Mouse (Mus musculus): ENCODE data around the gene Cables2. TPM values are rescaled to one million over a fixed set of nuclear protein-coding genes. Genes with fewer than 3 reads are reported as not detected.

The Cables2 gene
- polyA plus RNA-seq, 1 experiment = 1.2 TPM

GRCm38 (mm10) chr2:180225044-180225761 lies 48.1 kb downstream of the Cables2 start:
- no peak for TF ChIP-seq TAL1 (IDR thresholded peaks at IDR 0.05; ENCODE audit: low read length)
- TF ChIP-seq GATA1 (IDR thresholded peaks at IDR 0.05; ENCODE audit: low read length) = no peak
- Histone ChIP-seq H3K27me3 (ENCODE audit: control insufficient read depth) (peaks cover 64% of the 10 kb centered on the region), H3K36me3 (ENCODE audit: control insufficient read depth) (no peaks in the 10 kb centered on the region), H3K4me3 (replicated peaks) (peak overlapping the region; percentile 52), H3K9me3 (ENCODE audit: control insufficient read depth, low read length) (no peaks in the 10 kb centered on the region; the same call in 1 of the 2 replicates), H3K4me1 (ENCODE audit: control insufficient read depth) (peaks cover 20% of the 10 kb centered on the region)

- Histone ChIP-seq H3K4me3 (replicated peaks) (no peak overlapping the region), H3K27me3 (ENCODE audit: control insufficient read depth) (peaks cover 64% of the 10 kb centered on the region), H3K36me3 (ENCODE audit: control insufficient read depth) (no peaks in the 10 kb centered on the region), H3K9me3 (ENCODE audit: control insufficient read depth, low read length) (no peaks in the 10 kb centered on the region; the same call in 1 of the 2 replicates), H3K4me1 (ENCODE audit: control insufficient read depth) (peaks cover 20% of the 10 kb centered on the region)
- TF ChIP-seq GATA1 (IDR thresholded peaks at IDR 0.05; ENCODE audit: low read length) (no peak), TAL1 (IDR thresholded peaks at IDR 0.05; ENCODE audit: low read length) (no peak)
Measured at GRCm38 (mm10) chr2:180224647-180225043, 48.7 kb downstream of the Cables2 start.

GRCm38 (mm10) chr2:180222250-180222649 lies 51.0 kb downstream of the Cables2 start:
- H3K4me1 ChIP-seq (ENCODE audit: control insufficient read depth) = peaks cover 9% of the 10 kb centered on the region
- no peak overlapping the region for H3K4me3 ChIP-seq (replicated peaks)
- H3K9me3 ChIP-seq (ENCODE audit: control insufficient read depth, low read length) = no peaks in the 10 kb centered on the region; the same call in 1 of the 2 replicates
- no peak for TF ChIP-seq GATA1 (IDR thresholded peaks at IDR 0.05; ENCODE audit: low read length)
- TF ChIP-seq TAL1 (IDR thresholded peaks at IDR 0.05; ENCODE audit: low read length) = no peak
- H3K36me3 ChIP-seq (ENCODE audit: control insufficient read depth) = no peaks in the 10 kb centered on the region
- peaks cover 50% of the 10 kb centered on the region for H3K27me3 ChIP-seq (ENCODE audit: control insufficient read depth)

- H3K36me3 ChIP-seq (ENCODE audit: control insufficient read depth) = no peaks in the 10 kb centered on the region
- H3K9me3 ChIP-seq (ENCODE audit: control insufficient read depth, low read length) = no peaks in the 10 kb centered on the region; the same call in 1 of the 2 replicates
- H3K27me3 ChIP-seq (ENCODE audit: control insufficient read depth) = peaks cover 38% of the 10 kb centered on the region
- H3K4me1 ChIP-seq (ENCODE audit: control insufficient read depth) = peaks cover 9% of the 10 kb centered on the region
- H3K4me3 ChIP-seq (replicated peaks) = no peak overlapping the region
- TF ChIP-seq GATA1 (IDR thresholded peaks at IDR 0.05; ENCODE audit: low read length) (no peak), TAL1 (IDR thresholded peaks at IDR 0.05; ENCODE audit: low read length) (no peak)
Measured at GRCm38 (mm10) chr2:180221051-180221450, 52.2 kb downstream of the Cables2 start.

- no peaks in the 10 kb centered on the region for H3K9me3 ChIP-seq (ENCODE audit: control insufficient read depth, low read length)
- no peaks in the 10 kb centered on the region for H3K36me3 ChIP-seq (ENCODE audit: control insufficient read depth)
- TF ChIP-seq GATA1 (IDR thresholded peaks at IDR 0.05; ENCODE audit: low read length) (no peak), TAL1 (IDR thresholded peaks at IDR 0.05; ENCODE audit: low read length) (no peak)
- peaks cover under 1% of the 10 kb centered on the region for H3K4me1 ChIP-seq (ENCODE audit: control insufficient read depth)
- peaks cover 29% of the 10 kb centered on the region for H3K27me3 ChIP-seq (ENCODE audit: control insufficient read depth)
- H3K4me3 ChIP-seq (replicated peaks) = no peak overlapping the region
Measured at GRCm38 (mm10) chr2:180220165-180220564, 53.1 kb downstream of the Cables2 start.

GRCm38 (mm10) chr2:180219145-180219943 lies 54.0 kb downstream of the Cables2 start:
- no peaks in the 10 kb centered on the region for H3K9me3 ChIP-seq (ENCODE audit: control insufficient read depth, low read length)
- no peaks in the 10 kb centered on the region for H3K36me3 ChIP-seq (ENCODE audit: control insufficient read depth)
- peaks cover 21% of the 10 kb centered on the region for H3K27me3 ChIP-seq (ENCODE audit: control insufficient read depth)
- H3K4me3 ChIP-seq (replicated peaks) = no peak overlapping the region
- TF ChIP-seq GATA1 (IDR thresholded peaks at IDR 0.05; ENCODE audit: low read length) = no peak
- no peak for TF ChIP-seq TAL1 (IDR thresholded peaks at IDR 0.05; ENCODE audit: low read length)
- no peaks in the 10 kb centered on the region; the same call in 1 of the 2 replicates for H3K4me1 ChIP-seq (ENCODE audit: control insufficient read depth)

GRCm38 (mm10) chr2:180218677-180219076 lies 54.6 kb downstream of the Cables2 start:
- TF ChIP-seq GATA1 (IDR thresholded peaks at IDR 0.05; ENCODE audit: low read length) = no peak
- no peak for TF ChIP-seq TAL1 (IDR thresholded peaks at IDR 0.05; ENCODE audit: low read length)
- no peaks in the 10 kb centered on the region; the same call in 1 of the 2 replicates for H3K4me1 ChIP-seq (ENCODE audit: control insufficient read depth)
- peaks cover 14% of the 10 kb centered on the region for H3K27me3 ChIP-seq (ENCODE audit: control insufficient read depth)
- no peaks in the 10 kb centered on the region for H3K36me3 ChIP-seq (ENCODE audit: control insufficient read depth)
- no peaks in the 10 kb centered on the region for H3K9me3 ChIP-seq (ENCODE audit: control insufficient read depth, low read length)
- no peak overlapping the region for H3K4me3 ChIP-seq (replicated peaks)

- TF ChIP-seq TAL1 (IDR thresholded peaks at IDR 0.05; ENCODE audit: low read length) = no peak
- TF ChIP-seq GATA1 (IDR thresholded peaks at IDR 0.05; ENCODE audit: low read length) = no peak
- no peaks in the 10 kb centered on the region; the same call in 1 of the 2 replicates for H3K4me1 ChIP-seq (ENCODE audit: control insufficient read depth)
- H3K9me3 ChIP-seq (ENCODE audit: control insufficient read depth, low read length) = no peaks in the 10 kb centered on the region
- peaks cover 10% of the 10 kb centered on the region for H3K27me3 ChIP-seq (ENCODE audit: control insufficient read depth)
- no peaks in the 10 kb centered on the region for H3K36me3 ChIP-seq (ENCODE audit: control insufficient read depth)
- no peak overlapping the region for H3K4me3 ChIP-seq (replicated peaks)
Measured at GRCm38 (mm10) chr2:180218241-180218640, 55.1 kb downstream of the Cables2 start.

- no peak for TF ChIP-seq GATA1 (IDR thresholded peaks at IDR 0.05; ENCODE audit: low read length)
- TF ChIP-seq TAL1 (IDR thresholded peaks at IDR 0.05; ENCODE audit: low read length) = no peak
- Histone ChIP-seq H3K9me3 (ENCODE audit: control insufficient read depth, low read length) (no peaks in the 10 kb centered on the region), H3K4me1 (ENCODE audit: control insufficient read depth) (no peaks in the 10 kb centered on the region; the same call in 1 of the 2 replicates), H3K4me3 (replicated peaks) (no peak overlapping the region), H3K27me3 (ENCODE audit: control insufficient read depth) (peaks cover 4% of the 10 kb centered on the region), H3K36me3 (ENCODE audit: control insufficient read depth) (no peaks in the 10 kb centered on the region)
Measured at GRCm38 (mm10) chr2:180217587-180217986, 55.7 kb downstream of the Cables2 start.
